Mouse (Mus musculus) ES-E14 (cell line): ENCODE results near the gene Dclk1. TPM values are rescaled to one million over a fixed set of nuclear protein-coding genes. Genes with fewer than 3 reads are reported as not detected.
A peak's percentile ranks its signal among the peaks of the same experiment; 100 is the strongest.

ENCODE experiments used
- DNase-seq: peaks from one replicate; pipeline ENCODE4 v3.0.0-alpha.2; 2013; ENCODE audit warnings: low read depth, low spot score
- H3K27ac ChIP-seq: 2 replicates; pipeline ENCODE4 v1.5.1; 2012; ENCODE audit warnings: low read depth, mild to moderate bottlenecking, low read length, moderate library complexity, mixed read lengths; ENCODE audit not compliant: poor library complexity, insufficient read depth, severe bottlenecking
- H3K36me3 ChIP-seq: 2 replicates; pipeline ENCODE4 v1.6.1; 2012; ENCODE audit warnings: mild to moderate bottlenecking, low read length, moderate library complexity, mixed read lengths; ENCODE audit not compliant: control insufficient read depth, poor library complexity, insufficient read depth, severe bottlenecking
- H3K4me1 ChIP-seq, 2 experiments: fragments of 150-350 bp in 1 of 2; sonication (generic) in 1 of 2; 2 replicates each; pipeline ENCODE4 v1.6.1; 2012; ENCODE audit warnings: low read length in 2 of 2, mild to moderate bottlenecking in 1 of 2, mixed read lengths in 1 of 2; ENCODE audit not compliant: control insufficient read depth in 2 of 2, insufficient read depth in 2 of 2, poor library complexity in 1 of 2
- H3K4me3 ChIP-seq, 2 experiments: fragments of 150-350 bp in 1 of 2; sonication (generic) in 1 of 2; 2 replicates each; pipeline ENCODE4 v1.5.1; 2012; ENCODE audit warnings: low read length in 2 of 2, low read depth in 1 of 2, mild to moderate bottlenecking in 1 of 2, mixed read lengths in 1 of 2; ENCODE audit not compliant: insufficient read depth in 1 of 2, poor library complexity in 1 of 2, severe bottlenecking in 1 of 2
- H3K9ac ChIP-seq: 2 replicates; pipeline ENCODE4 v1.6.1; 2012; ENCODE audit warnings: low read depth, mild to moderate bottlenecking, low read length, mixed read lengths; ENCODE audit not compliant: poor library complexity, insufficient read depth, severe bottlenecking
- H3K9me3 ChIP-seq: fragments of 150-350 bp; sonication (generic); 2 replicates; pipeline ENCODE4 v1.6.1; 2012; ENCODE audit warnings: low read depth, mild to moderate bottlenecking, low read length; ENCODE audit not compliant: control insufficient read depth, insufficient read depth
- CHD2 ChIP-seq: IDR thresholded peaks from 2 replicates; pipeline ENCODE4 v1.6.1; 2014; ENCODE audit warnings: mild to moderate bottlenecking, low read depth, low read length, inconsistent platforms
- HCFC1 ChIP-seq: IDR thresholded peaks from 2 replicates; pipeline ENCODE4 v1.6.1; 2012; ENCODE audit warnings: low read length, inconsistent platforms, borderline replicate concordance; ENCODE audit not compliant: insufficient read depth
- MAFK ChIP-seq: IDR thresholded peaks from 2 replicates; pipeline ENCODE4 v1.6.1; 2014; ENCODE audit warnings: mild to moderate bottlenecking, low read depth, low read length, inconsistent platforms; ENCODE audit not compliant: insufficient read depth
- ZC3H11A ChIP-seq: IDR thresholded peaks from 2 replicates; pipeline ENCODE4 v1.6.1; 2012; ENCODE audit warnings: low read depth, mild to moderate bottlenecking, inconsistent platforms, low read length, borderline replicate concordance
- ZNF384 ChIP-seq: IDR thresholded peaks from 2 replicates; pipeline ENCODE4 v1.6.1; 2012; ENCODE audit warnings: low read depth, low read length, inconsistent platforms
- in situ Hi-C, 2 experiments: fragments of 600-800 bp; cut with MboI; formaldehyde crosslinking; loops; one replicate each; pipeline ENCODE4 v1.15.1; 2025; ENCODE audit warnings: low sequenced_read_pairs in 2 of 2, inconsistent platforms in 1 of 2; ENCODE audit not compliant: unreplicated experiment in 2 of 2
- total RNA-seq: library from RNA; depleted of rRNA; stranded (reverse); fragments of 300-350 nt; gene quantifications from 2 replicates; pipeline ENCODE4 v1.2.3, GENCODE M21; 2012; rRNA removed

Dclk1 gene
- total RNA-seq, 1 experiment, result 1.7 TPM

DNA sequence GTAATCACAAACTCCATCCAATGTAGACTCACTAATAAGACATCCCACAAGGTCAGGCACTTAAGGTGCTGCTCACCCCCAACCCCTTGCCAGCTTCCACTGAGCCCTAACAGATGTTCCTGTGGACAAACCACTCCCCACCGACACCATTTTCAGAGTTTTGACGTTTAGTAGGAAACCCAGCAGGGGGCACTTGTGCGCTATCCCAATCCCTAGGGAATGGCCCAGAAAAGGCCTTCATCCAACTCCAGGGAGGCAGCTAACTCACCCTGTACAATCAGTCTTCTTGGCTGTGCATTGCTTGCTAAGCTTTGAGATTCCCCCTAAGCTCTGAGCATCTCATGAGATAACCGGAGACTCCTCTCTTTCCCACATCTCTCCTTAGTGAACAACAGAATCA, 331.8 kb downstream of the Dclk1 start:
- Histone ChIP-seq H3K9ac (no peak overlapping the region), H3K9me3 (no peaks in the 10 kb centered on the region), H3K4me3 (no peak overlapping the region), H3K4me1 (no peaks in the 10 kb centered on the region), H3K36me3 (no peaks in the 10 kb centered on the region), H3K27ac (no peak overlapping the region)
- DNase-seq, result no peak
- TF ChIP-seq HCFC1 (no peak), ZC3H11A (no peak), CHD2 (no peak), MAFK (no peak), ZNF384 (no peak)
- in situ Hi-C loops, result no loop called here

DNA sequence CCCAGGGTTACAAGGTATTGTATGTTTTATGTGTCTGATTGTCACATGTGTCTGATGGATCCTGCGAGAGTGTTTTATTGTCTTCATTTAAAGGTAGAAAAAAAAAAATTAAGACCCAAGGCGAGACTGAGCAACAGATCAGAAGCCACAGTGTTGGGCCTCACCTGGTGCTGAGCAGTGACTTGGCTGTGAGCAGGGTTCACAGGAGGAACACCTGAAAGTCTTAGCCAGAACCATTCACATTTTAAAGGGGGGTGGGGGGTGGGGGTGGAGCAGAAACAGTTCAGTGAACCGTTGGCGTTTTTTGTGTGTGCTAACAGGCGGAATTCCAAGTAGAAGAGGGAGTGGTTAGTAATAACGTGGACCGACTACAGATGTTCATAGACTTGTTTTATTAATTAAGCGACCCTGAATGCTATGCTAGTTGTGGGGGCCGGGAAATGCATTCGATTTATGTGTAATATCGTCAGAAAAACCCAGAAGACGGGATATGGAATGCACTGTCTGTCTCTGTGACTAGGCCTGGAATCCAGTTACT, 345.3 kb downstream of the Dclk1 start:
- TF ChIP-seq ZC3H11A, result no peak
- no peak for TF ChIP-seq HCFC1
- no peak for TF ChIP-seq MAFK
- TF ChIP-seq ZNF384, result no peak
- no peak for TF ChIP-seq CHD2
- no peak for DNase-seq
- Histone ChIP-seq H3K36me3 (no peaks in the 10 kb centered on the region), H3K9ac (no peak overlapping the region), H3K27ac (no peak overlapping the region), H3K9me3 (no peaks in the 10 kb centered on the region), H3K4me3 (no peak overlapping the region), H3K4me1 (peaks cover 0 to 10% of the 10 kb centered on the region in 2 experiments; a peak in 2 of 4 replicates)
- in situ Hi-C loops, result no loop called here

DNA sequence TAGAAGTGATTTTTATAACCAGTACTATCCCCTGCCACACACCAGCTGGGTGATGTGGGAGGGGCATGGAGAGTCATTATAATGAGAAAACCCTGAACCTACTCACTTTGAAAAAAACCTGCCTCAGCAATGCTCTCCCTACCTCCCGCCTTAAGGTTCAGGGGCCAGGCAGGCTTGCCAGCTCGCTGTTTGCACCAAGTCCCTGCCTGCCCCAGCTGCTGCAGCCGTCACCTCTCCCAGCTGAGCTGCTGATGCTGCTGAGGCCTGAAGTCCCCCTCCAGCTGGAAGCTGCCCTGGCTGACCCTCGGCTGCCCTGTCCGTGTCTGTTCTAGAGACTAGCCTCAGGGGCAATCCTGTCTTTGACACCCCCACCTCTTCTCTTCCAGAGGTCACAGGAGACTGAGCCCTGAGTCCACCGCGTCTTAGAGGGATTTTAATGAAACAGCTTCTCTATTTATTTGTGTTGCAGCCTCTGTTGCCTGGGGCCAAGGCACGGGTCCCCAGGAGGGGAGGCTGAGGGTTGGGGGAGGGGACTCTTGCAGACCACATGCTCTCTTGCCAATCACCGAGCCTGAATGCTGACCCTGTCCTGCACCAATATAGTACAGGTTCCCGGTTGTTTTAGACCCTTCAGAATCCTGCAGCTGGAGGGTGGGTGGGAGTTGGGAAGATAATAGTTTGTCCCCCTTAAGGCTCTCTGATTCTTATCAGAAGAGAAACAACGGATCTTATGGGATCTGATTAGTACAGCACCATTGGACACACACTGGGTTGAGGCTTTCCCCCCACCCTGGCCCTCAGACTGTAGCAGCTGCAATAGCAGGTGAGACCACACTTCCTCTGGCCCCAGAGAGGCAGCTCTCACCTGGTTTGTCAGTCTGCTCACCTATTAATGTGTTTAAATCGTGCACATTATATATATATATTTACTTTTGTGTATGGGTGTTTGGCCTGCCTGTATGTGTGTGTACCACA, 346.1 kb downstream of the Dclk1 start:
- TF ChIP-seq ZNF384 (no peak), HCFC1 (no peak), MAFK (no peak), CHD2 (no peak), ZC3H11A (no peak)
- DNase-seq, result no peak
- Histone ChIP-seq H3K4me1 (peaks cover 0 to 13% of the 10 kb centered on the region in 2 experiments; a peak in 2 of 4 replicates), H3K9me3 (no peaks in the 10 kb centered on the region), H3K36me3 (no peaks in the 10 kb centered on the region), H3K9ac (0 out of 2 replicates have a peak overlapping the region, but pooled peaks have one; percentile 26), H3K4me3 (no peak overlapping the region), H3K27ac (no peak overlapping the region)
- in situ Hi-C loops, result no loop called here

Other genes with a start within 250 kb of the Dclk1 start
- 0.76 and 1.1 TPM in 2 replicates for gene Ccna1, start 186.9 kb upstream of the Dclk1 start, total RNA-seq
- gene Spg20, start 130.3 kb upstream of the Dclk1 start, total RNA-seq, result 7.6 and 12.8 TPM in 2 replicates
- 0.16 and 0.54 TPM in 2 replicates for gene Ccdc169, start 105.0 kb upstream of the Dclk1 start, total RNA-seq
- 8.9 and 14.1 TPM in 2 replicates for gene Sohlh2, start 60.3 kb upstream of the Dclk1 start, total RNA-seq
- gene Gm21954, start 229.8 kb downstream of the Dclk1 start, total RNA-seq, result not detected in 2 replicates